Mouse (Mus musculus): ENCODE data around the gene Gm21312. TPM values are rescaled to one million over a fixed set of nuclear protein-coding genes. Genes with fewer than 3 reads are reported as not detected.

The Gm21312 gene
- polyA plus RNA-seq, 1 experiment from 2014 or later = not detected

Other genes starting within 250 kb of the Gm21312 start
- not detected in 2 replicates for gene Gm21293, start 34.0 kb upstream of the Gm21312 start, polyA plus RNA-seq (2015; fragmentation: Nextera tagmentation; extraction: Ambion mirVana)
- gene Gm6763, start 25.5 kb upstream of the Gm21312 start, polyA plus RNA-seq (2015; fragmentation: Nextera tagmentation; extraction: Ambion mirVana) = not detected in 2 replicates
- not detected in 2 replicates for gene Gm8764, start 17.0 kb upstream of the Gm21312 start, polyA plus RNA-seq (2015; fragmentation: Nextera tagmentation; extraction: Ambion mirVana)
- gene Gm21304, start 8.5 kb upstream of the Gm21312 start, polyA plus RNA-seq (2015; fragmentation: Nextera tagmentation; extraction: Ambion mirVana) = not detected in 2 replicates
- gene Gm20765, start 8.5 kb downstream of the Gm21312 start, polyA plus RNA-seq (2015; fragmentation: Nextera tagmentation; extraction: Ambion mirVana) = not detected in 2 replicates
- not detected in 2 replicates for gene Gm4340, start 17.0 kb downstream of the Gm21312 start, polyA plus RNA-seq (2015; fragmentation: Nextera tagmentation; extraction: Ambion mirVana)

All from hindbrain, embryonic 15.5 days (tissue).